Mouse (Mus musculus) hindbrain, postnatal 0 days (tissue): ENCODE measurements at regions not wholly inside any gene's neighbourhood (a gene's known extent, or its start where the extent isn't known, plus 50 kb on each side); places are given as distances from the start of the nearest gene placed in this dataset.
"Not testable (repeated sequence)": the region's sequence is repeated elsewhere in the genome, so short reads cannot be mapped to it uniquely, and the experiment has no call there.

Experiments
- ATAC-seq: fragments of 200-750 bp; cut with Nextera tagmentation; 2 replicates; pipeline ENCODE4 v1.8.0; 2017; ENCODE audit warnings: mild to moderate bottlenecking, moderate TSS enrichment, moderate library complexity
- DNase-seq: peaks from one replicate; pipeline ENCODE4 v3.0.0-alpha.2; 2015; ENCODE audit warnings: low spot score
- H3K27ac ChIP-seq: fragments of 300-500 bp; sonication (generic); 2 replicates; pipeline ENCODE4 v1.5.1; 2014; ENCODE audit warnings: mild to moderate bottlenecking
- H3K27me3 ChIP-seq: fragments of 300-500 bp; sonication (generic); 2 replicates; pipeline ENCODE4 v1.6.1; 2014; ENCODE audit warnings: low read length, mixed read lengths; ENCODE audit not compliant: insufficient read depth
- H3K36me3 ChIP-seq: fragments of 300-500 bp; sonication (generic); 2 replicates; pipeline ENCODE4 v1.6.1; 2014; ENCODE audit warnings: low read length, mixed read lengths; ENCODE audit not compliant: insufficient read depth
- H3K4me1 ChIP-seq: fragments of 300-500 bp; sonication (generic); 2 replicates; pipeline ENCODE4 v1.6.1; 2014; ENCODE audit warnings: antibody characterized with exemption, low read length, mixed read lengths; ENCODE audit not compliant: insufficient read depth
- H3K4me2 ChIP-seq: fragments of 300-500 bp; sonication (generic); 2 replicates; pipeline ENCODE4 v1.6.1; 2014; ENCODE audit warnings: low read depth, mild to moderate bottlenecking, low read length, moderate library complexity, mixed read lengths
- H3K4me3 ChIP-seq: fragments of 300-500 bp; sonication (generic); 2 replicates; pipeline ENCODE4 v1.5.1; 2014; ENCODE audit warnings: low read length
- H3K9ac ChIP-seq: fragments of 300-500 bp; sonication (generic); replicated peaks from 2 replicates; pipeline ENCODE4 v1.6.1; 2014; ENCODE audit warnings: mild to moderate bottlenecking, low read length, moderate library complexity, mixed read lengths
- H3K9me3 ChIP-seq: fragments of 300-500 bp; sonication (generic); 2 replicates; pipeline ENCODE4 v1.6.1; 2016; ENCODE audit warnings: low read length, mixed read lengths
- CTCF ChIP-seq: IDR thresholded peaks from 2 replicates; pipeline ENCODE4 v1.5.1; 2016; ENCODE audit warnings: antibody characterized with exemption, control low read depth, low read depth
- WGBS: fragments of 180-500 bp; shearing (Covaris S2); extraction: QIAGEN DNeasy Blood & Tissue Kit; methylation state at CpG from one replicate; pipeline ENCODE4 v1.1.7; 2014; 5-methylcytosine and 5-hydroxymethylcytosine counted together

DNA sequence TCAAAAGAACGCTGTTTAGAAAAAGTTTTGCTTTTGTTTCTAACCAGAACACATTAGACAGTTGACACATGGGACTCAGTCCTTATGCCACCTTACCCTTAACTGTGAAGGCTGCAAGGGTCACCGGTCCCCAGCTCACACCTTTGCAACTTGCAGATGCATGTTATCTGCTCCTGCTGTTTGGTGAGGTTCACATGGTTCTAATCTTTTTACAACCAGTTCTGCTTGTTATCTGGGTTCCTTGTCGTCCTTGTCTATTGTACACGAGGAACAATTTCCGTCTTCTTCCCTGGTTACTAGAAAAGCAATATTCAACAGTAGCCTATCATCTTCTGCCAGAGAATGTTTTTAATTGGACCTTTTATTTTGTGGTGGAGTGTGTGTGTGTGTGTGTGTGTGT lies 200.8 kb downstream of the Gm21738 start:
- H3K9me3 ChIP-seq, H3K27ac ChIP-seq, H3K36me3 ChIP-seq, DNase-seq, H3K4me3 ChIP-seq, H3K4me1 ChIP-seq, H3K9ac ChIP-seq, H3K4me2 ChIP-seq, ATAC-seq, H3K27me3 ChIP-seq: not testable (repeated sequence)
- 85% methylated on average over 5 of the region's 5 CpGs for WGBS

DNA sequence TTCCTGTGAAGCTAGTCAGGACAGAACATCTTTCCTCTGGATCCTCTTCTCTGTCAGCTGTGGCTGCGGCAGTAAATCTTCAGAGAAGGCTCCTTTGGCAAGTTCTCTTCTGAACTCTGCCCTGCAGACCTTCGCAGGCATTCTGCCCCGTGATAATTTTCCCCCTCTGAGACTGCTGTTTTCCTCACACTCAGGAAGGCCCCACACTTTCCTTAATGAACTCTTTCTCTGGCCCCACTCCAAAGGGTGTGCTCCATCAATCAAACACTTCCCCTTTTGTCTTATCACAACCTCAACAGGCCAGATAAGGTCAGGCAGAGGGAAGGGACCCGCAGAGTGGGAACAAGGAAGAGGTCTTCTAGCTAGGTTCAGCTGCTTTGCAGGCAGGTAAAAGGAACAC lies 210.2 kb downstream of the Gm21738 start:
- Histone ChIP-seq H3K4me1 (no peaks in the 10 kb centered on the region), H3K4me2 (no peak overlapping the region), H3K9ac (no peak overlapping the region), H3K36me3 (no peaks in the 10 kb centered on the region), H3K4me3 (no peak overlapping the region), H3K27me3 (no peaks in the 10 kb centered on the region), H3K27ac (no peak overlapping the region), H3K9me3 (no peaks in the 10 kb centered on the region)
- no peak for TF ChIP-seq CTCF
- ATAC-seq, result no peak
- WGBS, result 74% methylated on average over 4 of the region's 4 CpGs
- no peak for DNase-seq

GRCm38 (mm10) chr14:19180203-19180602 lies 238.5 kb downstream of the Gm21738 start:
- not testable (repeated sequence) for DNase-seq, H3K9ac ChIP-seq, H3K9me3 ChIP-seq, H3K4me2 ChIP-seq, H3K36me3 ChIP-seq, H3K27me3 ChIP-seq, H3K27ac ChIP-seq, H3K4me3 ChIP-seq, H3K4me1 ChIP-seq, ATAC-seq
- 57% methylated on average over 9 of the region's 9 CpGs for WGBS

- not testable (repeated sequence) for H3K4me1 ChIP-seq, DNase-seq, H3K36me3 ChIP-seq, ATAC-seq, H3K4me3 ChIP-seq, H3K4me2 ChIP-seq, H3K9ac ChIP-seq, H3K27ac ChIP-seq, H3K27me3 ChIP-seq, H3K9me3 ChIP-seq
- WGBS, result 43% methylated on average over 3 of the region's 3 CpGs
Measured at GRCm38 (mm10) chr14:19178060-19178459, 240.7 kb downstream of the Gm21738 start.

DNA sequence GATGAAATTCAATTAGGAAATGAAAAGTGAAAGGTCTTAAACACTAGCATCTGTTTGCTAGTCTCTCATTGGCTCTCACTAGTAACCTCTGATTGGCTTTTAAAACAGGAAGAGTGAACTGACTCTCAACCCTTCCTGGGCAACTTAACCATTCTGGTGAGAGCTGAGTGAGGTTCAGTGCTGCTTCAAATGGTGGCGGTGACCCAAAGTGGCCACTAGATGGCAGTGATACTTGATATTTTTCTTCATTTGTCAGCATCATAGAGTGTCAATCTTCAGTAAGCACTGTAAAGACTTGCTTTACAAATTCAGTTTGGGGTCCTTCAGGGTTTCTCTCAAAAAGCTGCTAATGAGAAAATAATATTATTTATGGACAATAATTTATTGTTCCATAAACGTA lies 243.4 kb downstream of the Gm21738 start:
- Histone ChIP-seq H3K27me3 (no peaks in the 10 kb centered on the region), H3K27ac (no peak overlapping the region), H3K9ac (no peak overlapping the region), H3K4me1 (no peaks in the 10 kb centered on the region), H3K4me2 (no peak overlapping the region), H3K9me3 (no peaks in the 10 kb centered on the region), H3K36me3 (no peaks in the 10 kb centered on the region), H3K4me3 (no peak overlapping the region)
- DNase-seq, result peak; percentile 25
- peak; percentile 55 for TF ChIP-seq CTCF
- ATAC-seq, result no peak
- 12% methylated on average over 2 of the region's 2 CpGs for WGBS

DNA sequence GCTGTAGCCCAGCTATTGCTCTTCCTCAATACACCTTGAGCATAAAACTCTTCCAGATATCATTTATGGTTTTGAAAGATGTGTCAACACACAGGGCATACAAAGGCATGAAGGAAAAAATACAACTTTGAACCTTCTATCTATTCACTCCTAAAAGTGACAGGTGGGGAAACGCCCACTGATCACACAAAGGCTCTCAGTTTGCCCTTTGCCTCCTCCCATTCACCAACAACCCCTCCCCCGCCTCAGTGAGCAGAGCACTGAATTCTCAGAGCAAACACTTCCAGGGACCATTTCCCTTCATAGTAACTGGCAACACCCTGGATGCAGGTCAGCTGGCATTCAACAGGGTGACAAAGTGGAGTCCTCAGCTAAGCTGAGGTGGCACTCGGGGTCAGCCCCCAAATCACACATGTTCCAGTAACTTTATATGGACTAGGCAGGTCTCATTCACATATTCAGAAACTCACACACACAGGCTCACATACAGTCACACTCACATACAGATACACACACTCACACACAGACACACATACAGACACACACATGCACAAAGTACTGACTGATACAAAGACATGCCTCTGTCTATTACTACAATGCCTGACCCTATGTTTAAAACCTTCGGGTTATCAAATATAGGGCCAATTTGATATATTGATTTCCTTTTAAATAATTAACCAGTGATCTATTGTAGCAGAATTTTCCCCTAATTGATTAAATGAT lies 248.3 kb downstream of the Gm21738 start:
- not testable (repeated sequence) for H3K36me3 ChIP-seq, H3K4me3 ChIP-seq, ATAC-seq, DNase-seq, H3K27me3 ChIP-seq, H3K4me1 ChIP-seq, H3K4me2 ChIP-seq, H3K9ac ChIP-seq, H3K9me3 ChIP-seq, H3K27ac ChIP-seq
- 58% methylated on average over 4 of the region's 4 CpGs for WGBS

GRCm38 (mm10) chr14:19166821-19167220 lies 251.9 kb downstream of the Gm21738 start:
- H3K4me3 ChIP-seq, result no peak overlapping the region
- H3K4me1 ChIP-seq, result no peaks in the 10 kb centered on the region
- no peak for ATAC-seq
- no peak overlapping the region for H3K9ac ChIP-seq
- DNase-seq, result no peak
- no peaks in the 10 kb centered on the region for H3K27me3 ChIP-seq
- no peak for TF ChIP-seq CTCF
- H3K4me2 ChIP-seq, result no peak overlapping the region
- no peaks in the 10 kb centered on the region for H3K9me3 ChIP-seq
- H3K27ac ChIP-seq, result no peak overlapping the region
- H3K36me3 ChIP-seq, result no peaks in the 10 kb centered on the region

GRCm38 (mm10) chr14:19139875-19140274 lies 245.8 kb upstream of the Ube2e2 start:
- DNase-seq, H3K4me3 ChIP-seq, H3K4me1 ChIP-seq, H3K27me3 ChIP-seq, H3K9ac ChIP-seq, ATAC-seq, H3K9me3 ChIP-seq, H3K36me3 ChIP-seq, H3K27ac ChIP-seq, H3K4me2 ChIP-seq: not testable (repeated sequence)
- WGBS, result 86% methylated on average over 6 of the region's 6 CpGs
